Mouse (Mus musculus): ENCODE measurements around the gene Nfe2l1. TPM values are rescaled to one million over a fixed set of nuclear protein-coding genes. Genes with fewer than 3 reads are reported as not detected.

Nfe2l1 gene
- 54.6 and 56.0 TPM in 2 replicates for polyA plus RNA-seq (2014; fragmentation: Nextera tagmentation; extraction: Ambion mirVana)

DNA sequence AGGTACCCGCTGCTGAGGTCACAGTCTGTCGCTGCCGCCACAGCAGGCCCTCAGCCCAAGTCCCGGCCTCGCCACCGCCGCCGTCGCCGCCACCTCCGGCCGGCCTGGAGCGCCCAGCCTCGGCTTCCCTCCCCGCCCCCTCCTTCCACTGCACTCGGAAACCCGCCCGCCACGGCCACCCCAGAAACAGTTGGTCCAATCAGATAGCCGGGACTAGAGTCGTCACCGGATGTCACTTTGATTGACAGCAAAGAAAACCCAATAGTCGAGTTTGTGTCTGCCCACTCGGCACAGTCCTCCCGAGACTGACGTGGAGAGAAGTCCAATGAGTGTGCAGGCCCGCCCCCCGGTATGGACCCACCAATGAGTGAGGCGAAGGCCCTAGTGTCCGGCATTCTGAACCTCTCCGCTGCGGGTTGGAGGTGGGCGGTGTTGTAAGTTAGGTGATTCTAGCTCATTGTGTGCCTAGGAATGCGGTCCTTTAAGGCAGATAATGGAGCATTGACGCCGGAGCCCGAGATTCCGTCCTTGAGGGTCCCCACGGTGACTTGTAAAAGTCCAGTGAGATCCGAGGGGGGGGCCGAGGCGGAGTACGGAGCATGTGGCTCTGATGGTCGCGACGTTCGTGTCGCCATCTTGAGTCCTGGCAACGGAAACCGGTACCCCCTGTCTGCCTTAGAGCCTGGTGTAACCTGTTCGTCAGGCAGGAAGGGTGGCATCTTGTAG is at the start of gene Nfe2l1:
Nfe2l1 (minus strand) TSS at position 156 of the 726 bp plus-strand sequence.
- 0% methylated on average over 37 of the region's 51 CpGs for WGBS
- peaks cover 23% of the 10 kb centered on the region for H3K36me3 ChIP-seq (ENCODE audit: control insufficient read depth, insufficient read depth, low read length)
- H3K9ac ChIP-seq (ENCODE audit: low read depth, low read length), result peak within 1 kb of the TSS; percentile 93
- H3K4me2 ChIP-seq (ENCODE audit: low read depth, low read length), result peak within 1 kb of the TSS; percentile 90
- H3K27me3 ChIP-seq (replicated peaks; ENCODE audit: control insufficient read depth, insufficient read depth, low read length), result no peaks in the 10 kb centered on the region
- peak within 1 kb of the TSS; percentile 98 for H3K27ac ChIP-seq (replicated peaks; ENCODE audit: low read depth, low read length)
- peak; percentile 100 for ATAC-seq (ENCODE audit: low read depth)
- peaks cover 37% of the 10 kb centered on the region for H3K4me1 ChIP-seq (ENCODE audit: control insufficient read depth, insufficient read depth, low read length)
- H3K9me3 ChIP-seq (ENCODE audit: control insufficient read depth, low read length), result no peaks in the 10 kb centered on the region
- H3K4me3 ChIP-seq (ENCODE audit: low read depth, low read length), result peak within 1 kb of the TSS; percentile 94
- DNase-seq (ENCODE audit: low spot score), result peak; percentile 100

DNA sequence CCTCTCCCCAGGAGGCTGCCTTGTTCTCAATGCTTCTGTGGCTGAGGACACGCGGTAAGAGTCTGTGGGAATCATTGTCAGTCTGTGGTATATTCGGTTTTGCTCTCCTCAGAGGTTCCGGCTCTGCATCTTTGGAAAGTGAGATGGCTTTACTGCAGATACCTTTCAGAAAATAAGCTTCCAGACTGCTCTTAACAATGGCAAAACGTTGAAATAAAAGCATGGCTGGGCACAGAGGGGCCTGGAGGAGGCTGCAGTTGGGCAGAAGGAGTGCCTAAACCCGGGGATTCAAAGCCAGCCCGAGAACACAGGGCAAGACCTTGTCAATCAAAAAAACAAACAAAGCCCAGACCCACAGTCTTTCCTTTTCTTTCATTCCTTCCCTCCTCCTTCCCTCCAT is 49.6 kb upstream of the Nfe2l1 start:
- DNase-seq (ENCODE audit: low spot score), result no peak
- no peak for ATAC-seq (ENCODE audit: low read depth)
- Histone ChIP-seq H3K9ac (ENCODE audit: low read depth, low read length) (no peak overlapping the region), H3K27ac (replicated peaks; ENCODE audit: low read depth, low read length) (no peak overlapping the region), H3K27me3 (replicated peaks; ENCODE audit: control insufficient read depth, insufficient read depth, low read length) (0 out of 2 replicates have a peak, but pooled peaks cover 3% of the 10 kb centered on the region), H3K4me1 (ENCODE audit: control insufficient read depth, insufficient read depth, low read length) (peaks cover 15% of the 10 kb centered on the region), H3K4me2 (ENCODE audit: low read depth, low read length) (no peak overlapping the region), H3K9me3 (ENCODE audit: control insufficient read depth, low read length) (no peaks in the 10 kb centered on the region), H3K4me3 (ENCODE audit: low read depth, low read length) (no peak overlapping the region), H3K36me3 (ENCODE audit: control insufficient read depth, insufficient read depth, low read length) (no peaks in the 10 kb centered on the region)
- WGBS, result 31% methylated on average over 7 of the region's 7 CpGs

DNA sequence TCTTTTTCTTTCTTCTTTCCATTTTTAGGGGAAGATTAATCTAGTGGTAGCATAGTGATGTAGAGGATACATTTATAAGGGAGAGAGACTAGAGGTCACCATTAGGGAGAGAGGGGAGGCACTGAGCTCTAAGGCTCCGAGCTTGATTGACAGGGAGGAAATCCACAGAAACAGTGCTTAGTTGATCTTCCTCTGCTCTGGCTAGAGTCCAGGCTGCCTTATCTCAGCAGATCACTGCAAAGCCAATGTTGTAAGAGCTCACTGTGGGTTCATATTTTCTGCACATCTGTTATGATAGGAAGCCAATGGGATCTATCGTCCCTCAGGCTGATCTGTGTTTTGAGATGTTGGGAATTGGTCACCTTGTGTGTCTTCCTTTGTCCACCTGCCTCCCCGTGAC is 48.9 kb upstream of the Nfe2l1 start:
- Histone ChIP-seq H3K9me3 (ENCODE audit: control insufficient read depth, low read length) (no peaks in the 10 kb centered on the region), H3K27ac (replicated peaks; ENCODE audit: low read depth, low read length) (no peak overlapping the region), H3K4me3 (ENCODE audit: low read depth, low read length) (no peak overlapping the region), H3K4me2 (ENCODE audit: low read depth, low read length) (no peak overlapping the region), H3K9ac (ENCODE audit: low read depth, low read length) (no peak overlapping the region), H3K27me3 (replicated peaks; ENCODE audit: control insufficient read depth, insufficient read depth, low read length) (0 out of 2 replicates have a peak, but pooled peaks cover 3% of the 10 kb centered on the region), H3K36me3 (ENCODE audit: control insufficient read depth, insufficient read depth, low read length) (no peaks in the 10 kb centered on the region), H3K4me1 (ENCODE audit: control insufficient read depth, insufficient read depth, low read length) (peaks cover 20% of the 10 kb centered on the region)
- WGBS, result 47% methylated on average over 3 of the region's 3 CpGs
- no peak for DNase-seq (ENCODE audit: low spot score)
- ATAC-seq (ENCODE audit: low read depth), result no peak

DNA sequence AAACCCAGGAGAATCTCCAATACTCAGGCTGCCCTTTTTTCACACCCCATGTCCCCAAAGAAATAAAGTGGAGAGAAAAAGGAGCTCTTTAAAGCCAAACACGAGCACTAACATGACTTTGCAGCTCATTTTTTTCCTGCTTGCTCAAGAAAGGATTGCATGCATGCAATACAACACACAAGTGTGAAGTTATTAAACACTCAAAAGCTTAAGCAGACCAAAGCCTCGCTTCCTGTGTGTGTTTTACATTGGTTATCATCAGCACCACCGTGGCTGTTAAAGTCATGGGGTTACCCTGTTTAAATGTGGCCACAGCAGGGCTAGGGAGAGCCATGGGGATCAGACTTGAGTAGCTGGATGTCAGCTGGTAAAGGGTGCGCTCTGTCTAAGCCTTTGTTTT is 47.3 kb upstream of the Nfe2l1 start:
- Histone ChIP-seq H3K4me2 (ENCODE audit: low read depth, low read length) (no peak overlapping the region), H3K36me3 (ENCODE audit: control insufficient read depth, insufficient read depth, low read length) (no peaks in the 10 kb centered on the region), H3K4me3 (ENCODE audit: low read depth, low read length) (no peak overlapping the region), H3K9me3 (ENCODE audit: control insufficient read depth, low read length) (no peaks in the 10 kb centered on the region), H3K27ac (replicated peaks; ENCODE audit: low read depth, low read length) (peak overlapping the region; percentile 76; the same call in 1 of the 2 replicates), H3K4me1 (ENCODE audit: control insufficient read depth, insufficient read depth, low read length) (peaks cover 31% of the 10 kb centered on the region), H3K27me3 (replicated peaks; ENCODE audit: control insufficient read depth, insufficient read depth, low read length) (0 out of 2 replicates have a peak, but pooled peaks cover 3% of the 10 kb centered on the region), H3K9ac (ENCODE audit: low read depth, low read length) (peak overlapping the region; percentile 49; the same call in 1 of the 2 replicates)
- ATAC-seq (ENCODE audit: low read depth) (no peak), DNase-seq (ENCODE audit: low spot score) (no peak)
- 42% methylated on average over 4 of the region's 4 CpGs for WGBS

DNA sequence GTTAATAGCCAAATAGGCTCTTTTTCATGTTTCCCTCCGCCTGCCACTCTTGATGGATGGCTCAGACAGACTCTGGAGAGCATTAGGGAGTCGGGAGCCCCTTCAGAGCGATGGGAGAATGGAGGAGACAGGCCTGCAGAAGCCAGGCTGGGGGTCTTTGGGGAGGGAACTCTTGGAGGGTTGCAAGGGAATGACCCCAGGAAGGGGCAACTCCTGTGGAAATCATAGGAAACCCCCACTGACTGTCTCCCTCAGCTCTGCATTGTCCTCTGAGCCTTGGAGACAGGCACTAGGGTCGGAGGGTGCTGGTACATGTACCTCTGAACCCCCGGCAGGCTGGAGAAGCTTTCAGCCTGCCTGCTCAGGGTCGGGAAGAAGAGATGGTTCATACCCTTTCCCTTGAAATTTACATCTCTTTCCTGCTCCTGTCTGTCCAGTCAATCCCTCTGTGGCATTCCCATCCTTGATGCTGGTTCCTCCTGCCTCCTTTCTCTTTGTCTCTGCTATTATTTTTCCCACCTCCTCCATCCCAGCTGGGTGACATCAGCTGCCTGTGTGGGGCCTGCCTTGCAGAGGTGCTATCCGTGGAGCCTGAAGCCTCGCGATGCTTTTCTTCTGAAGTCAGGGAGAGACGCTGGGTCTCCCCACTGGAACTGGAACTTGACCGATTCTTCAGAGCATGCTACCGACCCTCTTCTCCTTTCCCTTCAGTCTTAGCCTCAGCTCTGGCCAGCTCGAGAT is 46.7 kb upstream of the Nfe2l1 start:
- ATAC-seq (ENCODE audit: low read depth) (peak; percentile 31; the same call in 1 of the 2 replicates), DNase-seq (ENCODE audit: low spot score) (no peak)
- H3K36me3 ChIP-seq (ENCODE audit: control insufficient read depth, insufficient read depth, low read length), result no peaks in the 10 kb centered on the region
- H3K27ac ChIP-seq (replicated peaks; ENCODE audit: low read depth, low read length), result peak overlapping the region; percentile 76
- 7% methylated on average over 13 of the region's 13 CpGs for WGBS
- peak overlapping the region; percentile 38; the same call in 1 of the 2 replicates for H3K4me3 ChIP-seq (ENCODE audit: low read depth, low read length)
- no peaks in the 10 kb centered on the region for H3K9me3 ChIP-seq (ENCODE audit: control insufficient read depth, low read length)
- peak overlapping the region; percentile 50 for H3K9ac ChIP-seq (ENCODE audit: low read depth, low read length)
- H3K4me2 ChIP-seq (ENCODE audit: low read depth, low read length), result peak overlapping the region; percentile 86
- peaks cover 31% of the 10 kb centered on the region for H3K4me1 ChIP-seq (ENCODE audit: control insufficient read depth, insufficient read depth, low read length)
- H3K27me3 ChIP-seq (replicated peaks; ENCODE audit: control insufficient read depth, insufficient read depth, low read length), result 0 out of 2 replicates have a peak, but pooled peaks cover 3% of the 10 kb centered on the region

DNA sequence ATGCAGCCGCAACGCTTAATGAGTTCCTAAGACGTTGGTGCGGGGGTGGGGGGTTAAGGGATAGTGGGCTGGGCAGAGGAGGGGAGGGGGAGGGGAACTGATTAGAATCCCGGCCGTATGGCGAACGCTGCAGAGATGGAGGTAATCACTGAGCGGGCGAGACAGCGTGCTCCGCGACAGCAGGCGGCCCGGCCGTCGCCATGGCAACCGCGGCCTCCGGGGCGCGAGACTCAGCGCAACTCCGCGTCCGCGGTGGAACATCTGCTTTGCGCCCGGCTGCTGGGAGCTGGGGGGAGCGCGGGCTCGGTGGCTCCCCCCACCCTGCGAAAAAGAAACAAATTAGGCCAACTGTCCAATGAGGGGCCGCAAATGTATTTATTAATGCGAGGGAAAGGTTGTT is 46.0 kb upstream of the Nfe2l1 start:
- Histone ChIP-seq H3K4me1 (ENCODE audit: control insufficient read depth, insufficient read depth, low read length) (peaks cover 31% of the 10 kb centered on the region), H3K9ac (ENCODE audit: low read depth, low read length) (peak overlapping the region; percentile 50), H3K9me3 (ENCODE audit: control insufficient read depth, low read length) (no peaks in the 10 kb centered on the region), H3K36me3 (ENCODE audit: control insufficient read depth, insufficient read depth, low read length) (no peaks in the 10 kb centered on the region), H3K4me2 (ENCODE audit: low read depth, low read length) (peak overlapping the region; percentile 86), H3K27ac (replicated peaks; ENCODE audit: low read depth, low read length) (peak overlapping the region; percentile 76), H3K4me3 (ENCODE audit: low read depth, low read length) (peak overlapping the region; percentile 38), H3K27me3 (replicated peaks; ENCODE audit: control insufficient read depth, insufficient read depth, low read length) (0 out of 2 replicates have a peak, but pooled peaks cover 3% of the 10 kb centered on the region)
- DNase-seq (ENCODE audit: low spot score), result peak; percentile 93
- WGBS, result 0% methylated on average over 28 of the region's 35 CpGs
- peak; percentile 86 for ATAC-seq (ENCODE audit: low read depth)

DNA sequence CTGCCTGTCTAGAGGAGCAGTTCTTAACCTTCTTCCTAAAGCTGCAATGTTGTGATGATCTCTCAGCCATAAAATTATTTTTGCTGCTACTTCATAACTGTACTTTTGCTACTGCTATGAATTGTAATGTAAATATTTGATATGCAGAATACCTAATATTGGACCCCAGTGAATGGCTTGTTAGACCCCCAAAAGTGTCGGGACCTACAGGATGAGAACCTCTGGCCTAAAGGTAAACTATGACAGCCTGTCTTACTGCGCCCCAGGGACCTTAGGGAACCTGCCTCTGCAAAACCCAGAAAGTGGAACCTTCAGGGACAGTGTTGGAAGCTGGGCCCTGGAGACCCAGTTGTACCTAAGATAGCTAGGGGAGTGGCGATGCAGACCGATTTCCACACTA is 45.5 kb upstream of the Nfe2l1 start:
- ATAC-seq (ENCODE audit: low read depth) (no peak), DNase-seq (ENCODE audit: low spot score) (no peak)
- Histone ChIP-seq H3K27ac (replicated peaks; ENCODE audit: low read depth, low read length) (peak overlapping the region; percentile 65; the same call in 1 of the 2 replicates), H3K4me2 (ENCODE audit: low read depth, low read length) (peak overlapping the region; percentile 86), H3K36me3 (ENCODE audit: control insufficient read depth, insufficient read depth, low read length) (no peaks in the 10 kb centered on the region), H3K9ac (ENCODE audit: low read depth, low read length) (peak overlapping the region; percentile 50), H3K4me3 (ENCODE audit: low read depth, low read length) (peak overlapping the region; percentile 38), H3K9me3 (ENCODE audit: control insufficient read depth, low read length) (no peaks in the 10 kb centered on the region), H3K4me1 (ENCODE audit: control insufficient read depth, insufficient read depth, low read length) (peaks cover 31% of the 10 kb centered on the region), H3K27me3 (replicated peaks; ENCODE audit: control insufficient read depth, insufficient read depth, low read length) (0 out of 2 replicates have a peak, but pooled peaks cover 3% of the 10 kb centered on the region)
- 15% methylated on average over 4 of the region's 4 CpGs for WGBS

DNA sequence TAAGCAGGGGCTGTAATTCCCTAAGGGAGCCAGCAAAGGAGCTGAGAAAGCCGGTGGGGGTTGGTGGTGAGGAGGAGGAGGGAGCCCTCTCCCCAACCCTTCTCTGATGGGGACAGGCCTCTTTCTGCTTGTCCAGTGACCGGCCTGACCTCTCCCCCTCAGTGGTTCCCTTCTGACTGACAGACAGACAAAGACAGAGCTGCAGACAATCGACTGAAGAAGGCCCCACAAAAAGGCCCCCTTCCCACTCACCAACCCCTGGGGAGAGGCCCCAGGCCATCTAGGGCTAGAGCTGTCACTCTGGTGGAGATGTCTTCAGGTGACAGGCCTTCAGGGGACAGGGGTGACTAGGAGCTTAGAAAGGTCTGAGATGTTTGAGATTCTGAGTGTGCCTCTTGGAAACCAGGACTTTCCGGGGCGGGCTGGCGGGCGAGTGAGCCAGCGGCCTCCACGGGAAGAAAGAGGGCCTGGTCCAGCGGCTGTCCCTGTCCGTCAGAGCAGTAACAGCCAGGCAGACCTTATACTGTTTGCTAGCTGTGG is 43.9 kb upstream of the Nfe2l1 start:
- peak; percentile 56 for DNase-seq (ENCODE audit: low spot score)
- H3K27ac ChIP-seq (replicated peaks; ENCODE audit: low read depth, low read length), result peak overlapping the region; percentile 74
- 27% methylated on average over 11 of the region's 11 CpGs for WGBS
- H3K27me3 ChIP-seq (replicated peaks; ENCODE audit: control insufficient read depth, insufficient read depth, low read length), result 0 out of 2 replicates have a peak, but pooled peaks cover 3% of the 10 kb centered on the region
- no peak; the same call in 1 of the 2 replicates for ATAC-seq (ENCODE audit: low read depth)
- H3K4me2 ChIP-seq (ENCODE audit: low read depth, low read length), result peak overlapping the region; percentile 38; the same call in 1 of the 2 replicates
- H3K4me3 ChIP-seq (ENCODE audit: low read depth, low read length), result no peak overlapping the region
- peaks cover 31% of the 10 kb centered on the region for H3K4me1 ChIP-seq (ENCODE audit: control insufficient read depth, insufficient read depth, low read length)
- H3K9me3 ChIP-seq (ENCODE audit: control insufficient read depth, low read length), result no peaks in the 10 kb centered on the region
- H3K9ac ChIP-seq (ENCODE audit: low read depth, low read length), result peak overlapping the region; percentile 51
- H3K36me3 ChIP-seq (ENCODE audit: control insufficient read depth, insufficient read depth, low read length), result no peaks in the 10 kb centered on the region

All from embryonic facial prominence, embryonic 14.5 days (tissue).